Mouse (Mus musculus): ENCODE results near the gene Stk38l. TPM values are rescaled to one million over a fixed set of nuclear protein-coding genes. Genes with fewer than 3 reads are reported as not detected.
"Not testable (repeated sequence)": the region's sequence is repeated elsewhere in the genome, so short reads cannot be mapped to it uniquely, and the experiment has no call there.

Gene Stk38l
- polyA plus RNA-seq, 1 experiment from 2014 or later = 15.8 TPM

GRCm38 (mm10) chr6:146732232-146732631, 7.4 kb downstream of the Stk38l start:
- Histone ChIP-seq H3K27ac (ENCODE audit: low read length) (no peak overlapping the region), H3K36me3 (ENCODE audit: insufficient read depth, low read length) (no peaks in the 10 kb centered on the region), H3K27me3 (ENCODE audit: insufficient read depth, low read length) (no peaks in the 10 kb centered on the region), H3K9ac (replicated peaks; ENCODE audit: low read length) (no peak overlapping the region), H3K4me1 (ENCODE audit: insufficient read depth, low read length) (no peaks in the 10 kb centered on the region), H3K9me3 (ENCODE audit: low read length) (no peaks in the 10 kb centered on the region), H3K4me3 (ENCODE audit: low read length) (no peak overlapping the region), H3K4me2 (replicated peaks; ENCODE audit: low read depth, low read length) (no peak overlapping the region)
- no peak for ATAC-seq (ENCODE audit: low FRiP score, low TSS enrichment)
- 86% methylated on average over 3 of the region's 3 CpGs for WGBS

- Histone ChIP-seq H3K4me2 (replicated peaks; ENCODE audit: low read depth, low read length) (no peak overlapping the region), H3K36me3 (ENCODE audit: insufficient read depth, low read length) (no peaks in the 10 kb centered on the region), H3K4me1 (ENCODE audit: insufficient read depth, low read length) (no peaks in the 10 kb centered on the region), H3K27ac (ENCODE audit: low read length) (no peak overlapping the region), H3K27me3 (ENCODE audit: insufficient read depth, low read length) (no peaks in the 10 kb centered on the region), H3K9ac (replicated peaks; ENCODE audit: low read length) (no peak overlapping the region), H3K9me3 (ENCODE audit: low read length) (no peaks in the 10 kb centered on the region), H3K4me3 (ENCODE audit: low read length) (no peak overlapping the region)
- WGBS = 59% methylated on average over 1 of the region's 1 CpGs
- no peak for ATAC-seq (ENCODE audit: low FRiP score, low TSS enrichment)
Observed at GRCm38 (mm10) chr6:146732676-146733075, 7.9 kb downstream of the Stk38l start.

- H3K27ac ChIP-seq (ENCODE audit: low read length) = no peak overlapping the region
- H3K4me2 ChIP-seq (replicated peaks; ENCODE audit: low read depth, low read length) = no peak overlapping the region
- ATAC-seq (ENCODE audit: low FRiP score, low TSS enrichment) = no peak
- WGBS = 52% methylated on average over 1 of the region's 1 CpGs
- no peak overlapping the region for H3K4me3 ChIP-seq (ENCODE audit: low read length)
- H3K4me1 ChIP-seq (ENCODE audit: insufficient read depth, low read length) = no peaks in the 10 kb centered on the region
- H3K36me3 ChIP-seq (ENCODE audit: insufficient read depth, low read length) = no peaks in the 10 kb centered on the region
- H3K9ac ChIP-seq (replicated peaks; ENCODE audit: low read length) = no peak overlapping the region
- no peaks in the 10 kb centered on the region for H3K9me3 ChIP-seq (ENCODE audit: low read length)
- no peaks in the 10 kb centered on the region for H3K27me3 ChIP-seq (ENCODE audit: insufficient read depth, low read length)
Observed at GRCm38 (mm10) chr6:146733554-146733953, 8.8 kb downstream of the Stk38l start.

GRCm38 (mm10) chr6:146738889-146739288, 14.1 kb downstream of the Stk38l start:
- Histone ChIP-seq H3K27ac (ENCODE audit: low read length) (no peak overlapping the region), H3K4me2 (replicated peaks; ENCODE audit: low read depth, low read length) (no peak overlapping the region), H3K4me3 (ENCODE audit: low read length) (no peak overlapping the region), H3K36me3 (ENCODE audit: insufficient read depth, low read length) (no peaks in the 10 kb centered on the region), H3K9me3 (ENCODE audit: low read length) (no peaks in the 10 kb centered on the region), H3K27me3 (ENCODE audit: insufficient read depth, low read length) (no peaks in the 10 kb centered on the region), H3K9ac (replicated peaks; ENCODE audit: low read length) (no peak overlapping the region), H3K4me1 (ENCODE audit: insufficient read depth, low read length) (no peaks in the 10 kb centered on the region)
- ATAC-seq (ENCODE audit: low FRiP score, low TSS enrichment) = no peak
- 92% methylated on average over 1 of the region's 1 CpGs for WGBS

- no peak overlapping the region for H3K4me3 ChIP-seq (ENCODE audit: low read length)
- ATAC-seq (ENCODE audit: low FRiP score, low TSS enrichment) = no peak
- no peak overlapping the region for H3K4me2 ChIP-seq (replicated peaks; ENCODE audit: low read depth, low read length)
- H3K9me3 ChIP-seq (ENCODE audit: low read length) = no peaks in the 10 kb centered on the region
- H3K27me3 ChIP-seq (ENCODE audit: insufficient read depth, low read length) = no peaks in the 10 kb centered on the region
- H3K9ac ChIP-seq (replicated peaks; ENCODE audit: low read length) = no peak overlapping the region
- H3K4me1 ChIP-seq (ENCODE audit: insufficient read depth, low read length) = no peaks in the 10 kb centered on the region
- H3K36me3 ChIP-seq (ENCODE audit: insufficient read depth, low read length) = no peaks in the 10 kb centered on the region
- H3K27ac ChIP-seq (ENCODE audit: low read length) = no peak overlapping the region
Observed at GRCm38 (mm10) chr6:146740724-146741123, 15.9 kb downstream of the Stk38l start.

- no peaks in the 10 kb centered on the region for H3K4me1 ChIP-seq (ENCODE audit: insufficient read depth, low read length)
- no peak overlapping the region for H3K27ac ChIP-seq (ENCODE audit: low read length)
- 79% methylated on average over 5 of the region's 5 CpGs for WGBS
- no peaks in the 10 kb centered on the region for H3K27me3 ChIP-seq (ENCODE audit: insufficient read depth, low read length)
- no peaks in the 10 kb centered on the region for H3K9me3 ChIP-seq (ENCODE audit: low read length)
- H3K4me2 ChIP-seq (replicated peaks; ENCODE audit: low read depth, low read length) = no peak overlapping the region
- H3K36me3 ChIP-seq (ENCODE audit: insufficient read depth, low read length) = no peaks in the 10 kb centered on the region
- no peak for ATAC-seq (ENCODE audit: low FRiP score, low TSS enrichment)
- H3K4me3 ChIP-seq (ENCODE audit: low read length) = no peak overlapping the region
- H3K9ac ChIP-seq (replicated peaks; ENCODE audit: low read length) = no peak overlapping the region
Observed at GRCm38 (mm10) chr6:146741986-146742635, 17.3 kb downstream of the Stk38l start.

GRCm38 (mm10) chr6:146744266-146744665, 19.5 kb downstream of the Stk38l start:
- 95% methylated on average over 7 of the region's 7 CpGs for WGBS
- not testable (repeated sequence) for H3K27me3 ChIP-seq (ENCODE audit: insufficient read depth, low read length); H3K9ac ChIP-seq (replicated peaks; ENCODE audit: low read length); H3K36me3 ChIP-seq (ENCODE audit: insufficient read depth, low read length); ATAC-seq (ENCODE audit: low FRiP score, low TSS enrichment); H3K4me1 ChIP-seq (ENCODE audit: insufficient read depth, low read length); H3K4me2 ChIP-seq (replicated peaks; ENCODE audit: low read depth, low read length); H3K27ac ChIP-seq (ENCODE audit: low read length); H3K4me3 ChIP-seq (ENCODE audit: low read length); H3K9me3 ChIP-seq (ENCODE audit: low read length)

GRCm38 (mm10) chr6:146745180-146745579, 20.4 kb downstream of the Stk38l start:
- Histone ChIP-seq H3K27me3 (ENCODE audit: insufficient read depth, low read length) (no peaks in the 10 kb centered on the region), H3K4me3 (ENCODE audit: low read length) (no peak overlapping the region), H3K4me2 (replicated peaks; ENCODE audit: low read depth, low read length) (no peak overlapping the region), H3K36me3 (ENCODE audit: insufficient read depth, low read length) (no peaks in the 10 kb centered on the region), H3K4me1 (ENCODE audit: insufficient read depth, low read length) (no peaks in the 10 kb centered on the region), H3K9ac (replicated peaks; ENCODE audit: low read length) (no peak overlapping the region), H3K27ac (ENCODE audit: low read length) (no peak overlapping the region), H3K9me3 (ENCODE audit: low read length) (no peaks in the 10 kb centered on the region)
- ATAC-seq (ENCODE audit: low FRiP score, low TSS enrichment) = no peak
- 93% methylated on average over 1 of the region's 1 CpGs for WGBS

GRCm38 (mm10) chr6:146746577-146746976, 21.8 kb downstream of the Stk38l start:
- H3K9ac ChIP-seq (replicated peaks; ENCODE audit: low read length) = no peak overlapping the region
- no peak for ATAC-seq (ENCODE audit: low FRiP score, low TSS enrichment)
- no peaks in the 10 kb centered on the region for H3K36me3 ChIP-seq (ENCODE audit: insufficient read depth, low read length)
- H3K4me2 ChIP-seq (replicated peaks; ENCODE audit: low read depth, low read length) = no peak overlapping the region
- H3K9me3 ChIP-seq (ENCODE audit: low read length) = no peaks in the 10 kb centered on the region
- no peaks in the 10 kb centered on the region for H3K4me1 ChIP-seq (ENCODE audit: insufficient read depth, low read length)
- 70% methylated on average over 5 of the region's 5 CpGs for WGBS
- H3K4me3 ChIP-seq (ENCODE audit: low read length) = no peak overlapping the region
- H3K27ac ChIP-seq (ENCODE audit: low read length) = no peak overlapping the region
- no peaks in the 10 kb centered on the region for H3K27me3 ChIP-seq (ENCODE audit: insufficient read depth, low read length)

- no peak overlapping the region for H3K4me3 ChIP-seq (ENCODE audit: low read length)
- H3K9ac ChIP-seq (replicated peaks; ENCODE audit: low read length) = no peak overlapping the region
- H3K4me1 ChIP-seq (ENCODE audit: insufficient read depth, low read length) = no peaks in the 10 kb centered on the region
- H3K27ac ChIP-seq (ENCODE audit: low read length) = no peak overlapping the region
- ATAC-seq (ENCODE audit: low FRiP score, low TSS enrichment) = no peak
- no peaks in the 10 kb centered on the region for H3K9me3 ChIP-seq (ENCODE audit: low read length)
- H3K27me3 ChIP-seq (ENCODE audit: insufficient read depth, low read length) = no peaks in the 10 kb centered on the region
- no peaks in the 10 kb centered on the region for H3K36me3 ChIP-seq (ENCODE audit: insufficient read depth, low read length)
- no peak overlapping the region for H3K4me2 ChIP-seq (replicated peaks; ENCODE audit: low read depth, low read length)
Observed at GRCm38 (mm10) chr6:146747057-146747456, 22.3 kb downstream of the Stk38l start.
